Mouse (Mus musculus) cerebellum, adult (tissue): ENCODE measurements around the gene Usp46.

Source experiments
- ATAC-seq: cut with Nextera tagmentation; 2 replicates; pipeline ENCODE4 v1.9.2; 2017; ENCODE audit warnings: mild to moderate bottlenecking, moderate library complexity, mixed read lengths; ENCODE audit not compliant: insufficient number of reproducible peaks, low FRiP score, low TSS enrichment

Gene Usp46

DNA sequence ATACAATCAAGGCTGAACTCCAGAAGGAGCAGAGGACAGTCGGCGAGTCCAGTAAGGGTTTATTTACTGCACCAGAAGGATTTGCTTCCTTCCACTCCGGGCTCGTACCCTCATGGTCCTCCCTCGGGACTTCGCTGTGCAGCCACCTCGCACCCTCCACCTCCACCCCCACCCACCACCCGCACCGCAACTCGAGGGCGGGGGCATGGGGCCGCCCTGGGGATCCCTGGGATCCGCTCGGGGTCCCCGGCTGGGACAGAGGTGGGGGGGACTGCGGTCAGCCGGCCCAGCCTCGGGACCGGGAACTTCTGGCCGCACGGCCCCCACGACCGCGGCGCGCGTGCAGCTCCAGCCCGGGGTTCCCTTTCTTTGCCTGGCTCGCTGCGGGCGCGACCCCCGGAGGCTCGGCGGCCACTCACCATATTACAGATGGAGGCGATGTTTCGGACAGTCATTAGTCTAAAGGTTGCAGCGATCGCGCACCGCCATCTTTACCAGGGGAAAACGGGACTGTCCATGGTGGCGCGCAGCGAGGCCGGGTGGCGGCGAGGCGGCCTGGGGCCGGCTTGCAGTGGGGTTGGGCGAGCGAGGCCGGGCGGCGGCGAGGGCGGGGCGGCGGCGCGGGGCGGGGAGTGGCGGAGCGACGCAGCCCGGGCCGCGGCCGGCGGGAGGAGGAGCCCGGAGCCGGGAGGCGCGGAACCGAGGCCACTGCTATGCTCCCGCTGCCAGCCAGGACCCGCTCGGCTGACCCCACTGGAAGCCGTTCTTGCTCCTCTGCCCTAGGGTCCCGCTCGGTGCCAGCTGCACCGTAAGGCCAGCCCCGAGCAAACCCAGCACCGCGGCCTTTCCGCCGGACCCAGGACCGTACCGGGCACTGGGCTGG lies at the start of gene Usp46:
TSS of gene Usp46 (minus strand) at position 601 of the 883 bp plus-strand sequence.
- peak; percentile 78 for ATAC-seq

DNA sequence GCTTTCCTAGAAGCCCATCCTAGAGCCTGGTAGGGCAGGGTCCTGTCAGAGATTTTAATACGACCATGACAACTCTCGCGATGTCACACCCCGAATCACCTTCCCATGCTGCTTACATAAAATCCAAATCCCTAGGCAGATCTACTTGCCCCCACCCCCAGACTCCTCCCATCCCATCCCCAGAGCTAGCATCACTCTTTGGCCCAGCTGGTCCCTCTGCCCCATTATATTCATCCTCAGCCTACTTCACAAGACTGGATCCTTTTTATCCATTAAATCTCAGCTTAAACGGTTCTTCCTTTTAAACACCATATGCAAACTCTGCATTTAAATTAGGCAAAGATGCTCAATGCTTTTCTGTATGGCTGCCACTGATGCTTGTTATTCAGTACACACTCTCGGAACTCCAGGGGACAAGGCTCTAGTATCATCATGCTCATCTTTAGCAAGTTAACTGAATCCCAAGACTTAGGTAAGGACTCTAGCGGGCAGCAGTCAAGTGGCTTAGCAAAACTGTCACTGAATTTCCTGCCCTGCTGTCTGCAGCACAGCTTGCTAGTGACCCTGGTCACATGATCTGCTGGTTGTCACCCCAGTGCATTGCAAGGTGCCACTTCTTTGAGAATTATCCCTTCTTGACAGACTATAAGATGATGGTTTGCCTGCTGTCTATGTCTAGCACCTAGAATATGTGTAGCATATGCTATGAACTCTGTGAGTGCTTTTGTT lies 45.9 kb upstream of the Usp46 start:
- ATAC-seq = no peak

DNA sequence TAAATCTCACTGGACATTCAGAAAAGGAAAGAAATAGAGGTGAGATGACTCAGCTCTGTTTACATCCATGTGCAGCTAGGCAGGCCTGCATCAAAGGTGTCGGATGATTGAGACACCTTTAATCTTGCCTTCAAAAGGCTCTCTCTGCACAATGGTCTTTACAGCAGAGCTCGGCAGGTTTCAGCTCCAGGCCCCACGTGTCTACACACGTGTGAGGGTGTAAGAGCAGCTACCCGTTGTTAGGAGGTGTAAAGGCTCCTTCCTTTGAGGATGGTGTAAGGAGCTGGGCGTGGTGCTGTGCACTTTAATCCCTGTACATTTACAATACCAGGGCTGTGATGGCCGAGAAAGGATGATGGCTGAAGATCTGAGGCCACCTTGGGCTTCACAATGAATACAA lies 37.2 kb upstream of the Usp46 start:
- no peak for ATAC-seq

DNA sequence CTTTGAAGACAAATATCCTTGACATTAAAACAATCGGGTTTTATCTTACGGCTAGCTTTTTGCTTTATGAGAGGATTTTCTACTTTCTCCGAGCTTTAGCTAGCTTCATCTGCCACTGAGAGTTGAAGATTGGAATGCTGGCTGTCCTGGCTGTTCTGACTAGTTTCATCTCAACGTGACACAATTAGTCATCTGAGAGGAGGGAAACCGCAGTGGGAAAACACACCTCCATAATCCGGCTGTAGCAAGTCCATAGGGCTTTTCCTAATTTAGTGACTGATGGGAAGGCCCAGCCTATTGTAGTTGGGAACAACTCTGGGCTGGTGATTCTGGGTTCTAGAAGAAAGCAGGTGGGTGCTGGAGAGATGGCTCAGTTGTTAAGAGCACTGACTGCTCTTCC lies 33.5 kb upstream of the Usp46 start:
- ATAC-seq = no peak

DNA sequence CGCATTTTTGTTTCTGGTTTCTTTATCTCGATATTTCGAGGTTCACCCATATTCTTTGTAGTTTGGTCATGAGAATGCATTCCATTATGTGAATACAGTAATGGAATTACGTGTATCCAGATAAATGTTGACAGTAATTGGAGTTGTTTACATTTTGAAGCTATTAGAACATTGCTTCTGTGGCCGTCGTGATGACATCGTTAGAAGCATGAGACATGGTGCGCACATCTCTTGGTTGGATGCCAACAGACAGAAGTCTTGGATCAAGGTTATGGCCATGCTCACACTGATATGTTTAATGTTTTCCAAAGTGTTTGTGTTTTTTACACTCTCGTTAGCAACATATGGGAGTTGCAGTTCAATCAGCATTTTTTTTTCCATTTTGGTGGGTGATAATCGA lies 30.8 kb upstream of the Usp46 start:
- no peak for ATAC-seq

DNA sequence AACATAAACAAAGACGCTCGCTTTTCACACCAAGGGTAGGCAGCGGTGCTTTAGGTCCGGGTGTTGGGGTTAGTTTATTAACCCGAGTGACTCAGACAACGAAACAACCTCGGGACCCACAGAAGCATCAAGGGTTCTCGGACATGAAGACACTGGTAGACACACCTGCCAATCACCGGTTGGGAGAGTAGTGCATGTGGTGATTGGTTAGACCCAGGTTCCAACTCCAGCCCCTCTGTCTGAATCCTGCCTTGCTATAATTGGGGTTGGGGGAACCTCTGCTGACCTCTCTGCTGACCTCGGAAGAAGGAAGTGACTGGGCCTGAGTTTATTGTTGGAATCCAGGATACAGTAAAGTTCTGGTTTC lies 29.6 kb upstream of the Usp46 start:
- no peak for ATAC-seq

DNA sequence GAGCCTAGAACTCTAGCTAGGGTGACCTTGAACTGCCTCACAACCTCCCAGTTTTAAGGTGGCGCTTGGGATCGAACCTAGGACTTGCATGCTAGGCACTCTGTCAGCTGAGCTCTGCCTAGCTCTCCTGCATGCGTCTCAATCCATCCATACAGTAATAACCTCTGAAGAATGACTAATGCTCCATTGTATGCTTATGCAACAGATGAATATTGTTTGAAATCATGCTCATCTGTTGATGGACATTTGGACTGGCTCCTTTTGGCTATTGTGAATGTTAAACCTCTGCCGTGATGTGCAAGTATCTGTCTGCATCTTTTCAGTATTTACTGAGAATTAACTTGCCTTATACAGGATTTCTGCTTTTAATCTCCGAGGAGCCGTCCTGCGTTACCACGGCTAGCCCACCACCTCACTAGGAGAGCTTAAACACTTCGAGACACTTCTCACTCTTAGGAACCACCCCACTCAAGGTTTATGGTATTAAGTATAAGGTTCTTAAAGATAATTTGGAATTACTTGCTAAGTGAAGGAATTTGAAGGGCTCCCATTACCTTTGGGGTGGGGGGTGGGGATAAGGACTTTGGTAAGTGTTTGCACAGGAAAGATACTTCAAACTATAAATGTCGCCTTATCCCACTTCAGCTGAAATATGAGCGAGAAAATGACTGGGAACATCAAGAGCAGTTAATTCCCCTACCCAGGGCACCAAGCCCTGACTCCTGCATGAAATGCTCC lies 29.1 kb upstream of the Usp46 start:
- ATAC-seq = no peak

DNA sequence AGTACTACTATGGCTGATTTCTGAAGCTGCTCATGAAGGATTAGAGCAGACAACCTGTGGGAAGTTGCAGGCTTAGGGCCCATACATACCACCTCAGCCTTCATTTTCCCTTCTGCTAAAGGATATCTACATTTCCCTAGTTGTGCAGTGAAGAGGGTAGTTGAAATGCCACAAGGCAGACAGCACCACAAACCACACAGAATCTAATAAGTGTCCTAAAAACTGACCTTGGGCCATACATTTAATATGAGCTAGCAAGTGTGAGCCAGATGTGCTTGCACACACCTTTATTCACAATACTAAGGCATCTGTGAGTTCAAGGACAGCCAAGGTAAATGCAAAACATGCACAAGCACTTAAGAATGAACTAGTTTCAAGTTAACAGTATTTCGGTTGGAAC lies 27.8 kb upstream of the Usp46 start:
- ATAC-seq = no peak

DNA sequence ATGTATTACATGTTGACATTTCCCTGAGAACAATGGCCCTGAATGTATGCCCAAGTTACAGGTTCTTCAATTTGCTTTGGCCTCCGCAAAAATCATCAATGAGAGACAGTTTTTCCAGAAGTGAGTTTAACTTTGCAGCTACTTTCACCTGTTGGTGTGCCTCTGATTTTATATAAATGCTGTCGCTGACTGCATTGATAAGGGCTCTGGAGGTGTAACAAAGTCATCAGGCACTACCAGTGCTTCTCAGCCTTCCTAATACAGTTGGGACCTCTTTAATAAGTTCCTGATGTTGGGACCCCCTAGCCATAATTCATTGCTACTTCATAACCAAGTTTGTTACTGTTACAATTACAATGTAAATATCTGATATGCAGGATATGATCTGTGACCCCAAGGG lies 27.4 kb upstream of the Usp46 start:
- no peak for ATAC-seq

DNA sequence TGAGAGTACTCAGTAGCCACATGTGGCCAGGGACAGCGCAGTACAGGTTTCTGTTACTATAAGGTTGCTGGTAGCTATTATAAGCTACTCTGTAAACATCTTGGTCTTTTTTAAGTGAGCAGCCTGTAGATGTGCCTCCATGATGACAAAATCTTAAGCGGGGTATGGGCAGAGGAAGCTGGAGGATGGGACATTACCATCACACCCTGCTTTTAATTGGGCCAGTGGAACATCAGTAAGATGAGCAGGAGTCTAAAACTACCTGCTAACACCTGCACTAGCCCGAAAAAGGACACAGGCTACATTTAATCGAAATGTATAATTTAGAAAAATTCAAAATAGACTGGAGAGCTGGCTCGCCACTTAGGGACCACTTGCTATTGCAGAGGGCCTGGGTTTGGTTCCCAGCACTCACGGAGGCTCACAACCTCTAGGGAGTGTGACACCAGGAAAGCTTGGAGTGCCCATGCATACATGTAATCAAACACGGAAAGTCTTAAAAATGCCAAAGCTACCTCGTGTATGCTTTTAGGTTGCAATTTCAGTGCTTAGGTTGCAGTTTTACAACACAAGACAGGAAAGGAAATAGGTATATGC lies 26.7 kb upstream of the Usp46 start:
- ATAC-seq = no peak

DNA sequence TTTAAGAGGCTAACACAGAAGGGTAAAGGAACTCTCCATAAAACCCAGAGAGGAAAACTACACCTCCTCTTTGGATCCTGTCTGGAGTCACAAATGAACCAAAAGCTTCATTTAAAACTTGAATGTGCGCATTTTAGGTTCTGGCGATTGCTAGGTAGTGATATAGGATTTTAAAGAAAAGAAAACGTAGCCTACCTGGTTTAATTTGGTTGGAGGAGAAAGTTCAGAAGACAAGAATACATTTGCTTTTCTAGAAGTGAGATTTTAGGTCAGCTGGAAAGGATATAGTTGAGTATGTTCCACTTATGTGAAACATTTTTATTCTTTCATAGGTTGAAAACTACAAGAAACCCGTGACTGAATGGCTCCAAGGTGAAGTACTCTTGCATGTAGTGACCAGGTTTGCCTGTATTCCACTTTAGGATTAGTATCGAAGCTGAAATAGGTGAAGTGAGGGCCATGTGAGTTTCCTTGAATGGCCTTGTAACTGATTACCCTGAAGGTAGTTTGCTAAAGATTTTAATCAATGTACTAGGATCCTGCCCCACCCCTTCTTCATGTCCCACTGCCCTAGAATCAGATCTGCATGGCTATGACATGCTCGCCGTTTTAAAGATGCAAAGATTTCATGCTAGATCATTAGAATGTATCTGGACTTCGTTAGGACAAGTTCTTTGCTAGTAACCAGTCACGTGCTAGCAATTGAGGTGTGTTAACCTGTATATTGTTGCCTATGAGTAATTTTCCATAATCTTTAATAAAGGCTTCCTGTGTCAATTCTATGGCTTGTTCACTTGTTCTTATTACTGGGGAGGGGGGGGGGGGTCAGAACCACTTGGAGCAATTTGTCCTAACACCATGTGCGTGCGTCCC lies 25.6 kb upstream of the Usp46 start:
- no peak for ATAC-seq

DNA sequence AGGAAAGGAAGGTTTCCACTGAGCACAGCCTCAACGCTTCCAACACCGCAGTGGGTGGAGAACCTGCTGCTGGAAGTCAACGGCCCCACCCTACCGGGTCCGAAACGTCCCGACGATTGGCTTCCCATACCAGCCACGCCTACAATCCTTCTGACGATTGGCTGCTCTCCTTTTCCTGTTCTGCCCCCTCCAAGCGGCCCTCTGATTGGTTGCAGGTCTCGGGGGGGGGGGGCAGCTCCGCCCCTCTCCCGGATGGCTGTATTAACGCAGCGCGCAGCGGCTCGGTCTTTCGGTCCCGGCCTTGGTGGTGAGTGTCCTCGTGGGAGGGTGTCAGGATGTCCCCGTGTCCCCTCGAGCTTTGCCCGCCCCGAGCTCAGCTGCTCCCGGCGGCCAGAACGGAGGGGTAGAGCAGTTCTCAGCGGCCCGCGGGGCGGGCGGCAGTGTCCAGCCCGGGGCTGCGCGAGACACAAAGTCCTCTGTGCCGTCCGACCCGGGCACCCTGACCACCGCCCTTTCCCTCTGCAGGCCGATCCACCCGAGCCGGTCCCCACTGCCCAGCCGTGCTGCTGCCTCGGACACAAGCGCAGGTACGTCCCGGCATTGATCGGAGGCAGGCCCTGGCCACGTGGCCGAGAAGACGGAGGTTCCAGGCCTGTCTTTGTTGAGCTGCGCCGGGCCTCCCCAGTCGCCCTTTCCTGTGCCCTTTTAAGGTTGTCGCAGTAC lies 24.8 kb upstream of the Usp46 start:
- ATAC-seq = peak; percentile 98

DNA sequence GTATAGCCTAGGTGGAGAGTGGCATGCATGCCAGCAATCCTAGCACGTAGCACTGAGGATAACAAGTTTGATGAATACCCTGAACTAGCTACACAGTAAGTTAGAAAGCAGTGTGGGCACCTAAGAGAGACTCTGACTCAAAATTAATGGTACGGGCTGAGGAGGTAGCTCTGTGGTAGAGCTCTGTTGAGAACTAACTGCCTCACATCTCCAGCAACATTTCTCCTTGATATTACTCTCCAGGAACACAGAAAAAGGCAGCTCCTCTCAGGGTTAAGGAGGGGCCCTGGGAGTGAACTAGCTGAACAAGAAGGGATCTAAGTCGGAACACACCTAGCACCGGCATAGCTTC lies 24.2 kb upstream of the Usp46 start:
- ATAC-seq = no peak

DNA sequence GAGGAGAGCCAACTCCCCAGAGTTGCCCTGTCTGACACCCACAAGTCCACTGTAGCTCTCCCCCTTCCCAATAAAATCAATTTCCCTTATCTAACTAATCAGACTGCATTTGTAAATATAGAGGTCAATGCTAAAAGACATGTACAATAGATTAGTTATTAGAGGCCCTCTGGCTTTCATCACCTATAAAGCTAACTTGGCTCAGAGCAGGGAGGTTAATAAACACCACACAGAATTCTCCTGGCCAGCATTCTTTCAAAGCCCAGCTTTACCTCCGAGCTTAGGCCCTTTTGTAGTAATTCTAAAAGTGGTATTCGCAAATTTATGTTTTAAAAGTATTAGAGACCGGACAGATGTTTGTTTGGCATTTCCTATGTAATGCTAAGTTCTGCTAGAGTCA lies 21.4 kb upstream of the Usp46 start:
- no peak for ATAC-seq

DNA sequence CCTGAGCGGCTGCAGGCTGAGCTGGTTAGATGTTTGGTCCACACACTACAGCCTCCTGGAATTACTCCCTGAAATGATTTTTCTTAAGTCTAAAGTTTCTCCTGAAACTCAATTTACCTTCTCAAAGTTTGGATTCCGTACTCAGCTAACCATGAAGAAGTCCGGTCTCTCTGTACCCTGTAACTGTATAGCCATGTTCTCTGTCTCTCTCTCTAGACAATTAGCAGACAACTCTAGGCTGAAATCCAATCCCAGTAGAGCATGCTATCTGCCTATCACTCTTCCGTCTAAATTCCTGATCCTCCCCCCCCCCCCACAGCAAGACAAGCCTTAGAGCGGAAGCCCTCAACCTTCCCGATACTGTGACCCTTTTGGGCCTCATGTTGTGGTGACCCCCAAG lies 13.5 kb upstream of the Usp46 start:
- no peak for ATAC-seq

DNA sequence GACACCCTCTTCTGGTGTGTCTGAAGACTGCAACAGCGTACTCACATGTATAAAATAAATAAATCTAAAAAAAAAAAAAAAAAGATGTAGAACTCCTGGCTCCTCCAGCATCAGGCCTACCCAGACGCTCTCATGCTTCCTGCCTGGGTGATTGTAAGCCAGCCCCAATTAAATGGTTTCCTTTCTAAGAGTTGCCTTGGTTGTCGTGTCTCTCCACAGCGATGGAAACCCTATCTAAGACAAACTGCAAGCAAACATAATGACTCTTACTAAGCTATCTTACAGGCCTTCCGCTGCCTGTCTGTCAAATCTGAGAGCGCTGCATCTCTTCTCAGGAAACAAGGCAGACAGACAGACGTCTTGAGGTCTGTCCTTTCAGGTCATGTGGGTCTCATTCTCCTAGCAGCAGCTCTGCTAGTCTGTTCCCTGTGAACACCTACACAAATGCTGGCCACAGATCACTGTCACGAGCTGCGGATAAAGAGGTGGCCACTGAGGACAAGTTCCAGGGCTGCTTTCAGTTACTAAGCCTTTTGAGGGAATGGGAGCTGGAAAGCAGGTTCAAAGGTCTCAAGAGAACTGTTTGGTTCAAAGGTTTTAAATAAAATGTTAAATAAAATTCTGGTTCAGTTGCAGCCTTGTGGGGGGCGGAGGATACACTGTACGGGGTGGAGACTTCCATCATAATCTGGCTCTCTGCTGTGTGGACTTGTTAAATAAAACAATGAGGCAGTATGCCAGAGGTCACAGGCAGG lies 10.8 kb upstream of the Usp46 start:
- no peak for ATAC-seq

DNA sequence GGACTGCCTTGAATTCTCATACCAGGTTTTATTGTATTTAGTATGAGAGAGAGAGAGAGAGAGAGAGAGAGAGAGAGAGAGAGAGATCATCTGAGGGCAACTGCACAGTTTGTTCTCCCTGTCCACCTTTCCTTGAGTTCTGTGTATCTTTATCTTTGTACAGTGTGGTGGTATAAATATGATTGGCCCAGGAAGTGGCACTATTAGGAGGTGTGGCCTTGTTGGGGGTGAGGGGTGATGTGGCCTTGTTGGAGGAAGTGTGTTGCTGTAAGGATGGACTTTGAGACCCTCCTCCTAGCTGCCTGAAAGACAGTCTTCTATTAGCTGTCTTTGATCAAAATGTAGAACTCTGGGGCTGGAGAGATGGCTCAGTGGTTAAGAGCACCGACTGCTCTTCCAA lies 10.2 kb upstream of the Usp46 start:
- ATAC-seq = no peak

DNA sequence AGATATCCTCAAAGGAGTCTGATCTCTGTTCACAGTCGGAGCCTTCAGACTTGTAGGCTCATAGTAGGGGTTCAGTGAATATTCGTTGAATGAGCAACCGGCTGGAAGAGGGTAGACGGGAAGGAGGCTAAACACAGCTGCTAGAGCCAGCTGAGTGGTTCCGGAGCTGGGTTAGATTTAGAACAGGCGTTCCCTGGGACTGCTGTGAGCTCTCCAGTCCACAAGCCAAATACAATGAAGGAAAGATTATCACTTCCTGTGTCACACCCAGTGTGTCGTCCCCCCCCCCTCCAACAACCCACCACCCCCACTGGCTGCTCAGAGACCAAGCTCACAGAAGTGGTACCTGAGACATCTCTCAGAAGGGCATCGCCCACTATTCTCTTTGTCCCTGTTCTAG lies 9.7 kb upstream of the Usp46 start:
- ATAC-seq = no peak

DNA sequence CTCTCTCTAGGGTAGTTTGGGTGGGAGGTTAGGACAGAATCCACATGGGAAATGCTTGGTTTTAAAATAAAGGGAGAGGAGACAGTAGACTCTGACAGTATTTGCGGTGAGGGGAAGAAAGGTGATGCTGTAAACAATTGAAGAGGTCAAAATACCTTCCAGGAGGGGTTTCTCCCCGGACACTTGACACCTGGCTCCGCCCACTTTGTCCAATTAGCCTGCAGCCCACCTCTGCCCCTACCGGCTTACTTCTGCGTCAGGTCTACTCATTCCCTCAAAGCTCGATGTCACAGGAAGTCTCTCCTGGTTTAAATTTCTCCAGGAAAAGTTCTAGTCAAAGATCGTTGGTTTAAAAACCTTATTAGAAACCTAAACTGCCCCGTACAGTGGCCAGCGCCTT lies 8.5 kb upstream of the Usp46 start:
- no peak for ATAC-seq
